Mouse (Mus musculus): ENCODE data around the gene Slc22a22. TPM values are rescaled to one million over a fixed set of nuclear protein-coding genes. Genes with fewer than 3 reads are reported as not detected.
"Not testable (repeated sequence)": the region's sequence is repeated elsewhere in the genome, so short reads cannot be mapped to it uniquely, and the experiment has no call there.

The Slc22a22 gene
- total RNA-seq, 2 experiments from 2014 or later = not detected

DNA sequence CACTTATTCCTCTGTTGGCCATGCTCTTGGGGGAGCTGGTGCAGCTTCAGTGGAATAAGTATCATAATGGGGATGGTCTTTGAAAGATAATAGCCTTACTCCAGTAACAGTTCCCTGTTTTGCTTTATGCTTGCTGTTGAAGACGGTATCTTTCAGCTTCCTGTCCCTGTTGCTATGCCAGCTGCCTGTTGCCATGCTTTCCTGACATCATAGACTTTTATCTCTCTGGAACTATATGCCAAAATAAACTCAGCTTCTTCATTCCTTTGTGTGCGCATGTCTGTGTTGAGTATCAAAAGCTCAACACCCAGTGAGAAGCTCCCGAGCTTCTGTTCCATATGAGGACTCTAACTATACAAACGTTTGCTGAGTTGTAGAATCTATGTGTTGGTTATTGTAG lies 83.4 kb downstream of the Slc22a22 start:
- DNase-seq (ENCODE audit: low spot score in 2 of 2) = no peak

DNA sequence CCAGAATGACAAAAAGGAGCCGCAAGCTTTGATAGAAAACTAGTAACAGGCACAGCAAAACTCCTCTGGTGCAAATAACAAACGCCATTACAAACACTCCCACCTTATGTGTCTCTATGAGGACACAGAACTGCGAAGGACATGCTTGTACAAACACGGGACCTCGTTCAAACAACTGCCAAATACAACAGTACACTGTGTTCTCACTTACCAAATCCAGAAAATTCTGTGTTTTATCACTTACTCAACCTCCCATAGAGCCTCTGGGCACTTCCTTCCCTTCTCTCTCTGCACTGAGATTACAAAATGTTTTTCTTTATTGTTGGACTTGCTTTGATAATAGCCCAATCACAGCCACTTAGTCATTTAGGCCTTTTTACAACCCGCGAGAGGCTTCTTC lies 97.0 kb downstream of the Slc22a22 start:
- no peak for DNase-seq (ENCODE audit: low spot score in 2 of 2)

DNA sequence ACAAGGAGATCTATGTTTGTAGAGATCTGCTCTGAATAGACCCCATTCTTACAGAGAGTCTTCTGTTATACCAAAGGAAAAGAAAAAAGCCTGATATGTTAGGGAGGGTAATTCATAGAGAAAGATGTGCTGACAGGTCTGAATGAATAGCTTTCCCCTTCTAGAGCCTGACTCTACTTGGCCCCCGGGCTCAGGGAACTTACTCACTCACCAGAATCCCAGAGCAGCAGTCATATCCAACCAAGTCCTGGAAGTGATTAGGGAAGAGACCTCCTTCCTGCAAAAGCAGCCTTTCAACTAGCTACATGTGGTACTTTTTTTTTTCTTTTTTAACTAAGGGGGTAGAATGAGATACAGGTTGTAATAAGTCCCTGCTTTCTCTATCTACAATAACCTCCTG lies 111.0 kb downstream of the Slc22a22 start:
- no peak for DNase-seq (ENCODE audit: low spot score in 2 of 2)

DNA sequence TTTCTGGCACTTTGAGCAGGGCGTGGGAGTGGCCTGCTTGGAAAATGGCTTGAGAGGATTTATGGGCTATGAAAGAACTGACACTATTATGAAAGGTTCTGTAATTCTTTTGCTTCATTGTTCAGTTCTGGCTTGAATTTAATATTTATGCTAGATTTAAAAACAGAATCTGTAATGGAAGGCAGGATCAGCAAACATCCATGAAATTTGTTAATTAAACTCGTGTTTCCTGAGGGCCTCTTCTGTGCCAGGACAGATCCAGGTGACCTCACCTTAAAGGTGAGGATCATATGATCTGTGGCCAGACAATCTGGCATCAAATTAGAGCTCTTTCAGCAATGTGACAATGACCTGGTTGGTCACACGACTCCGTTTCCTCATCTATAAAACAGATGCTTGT lies 122.1 kb downstream of the Slc22a22 start:
- DNase-seq (ENCODE audit: low spot score in 2 of 2) = no peak

DNA sequence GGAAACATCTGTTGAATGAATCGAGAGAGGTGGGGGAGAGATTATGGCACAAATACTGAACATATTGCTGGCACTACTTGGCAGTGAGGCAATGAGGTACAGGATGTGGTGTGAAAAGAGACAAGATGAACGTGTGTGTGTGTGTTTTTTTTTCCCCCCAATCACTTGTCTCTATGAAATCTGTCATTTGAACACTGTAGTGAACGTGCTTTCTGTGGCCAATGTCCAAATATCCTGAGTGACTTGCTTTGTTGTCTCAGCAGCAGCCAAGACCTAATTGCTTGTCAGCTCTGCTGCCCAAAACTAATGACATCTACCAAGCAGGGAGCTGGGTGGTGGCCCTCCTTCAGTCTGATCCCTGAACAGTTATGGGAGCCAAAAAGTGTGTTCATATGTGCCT lies 136.9 kb downstream of the Slc22a22 start:
- DNase-seq (ENCODE audit: low spot score in 2 of 2) = no peak

DNA sequence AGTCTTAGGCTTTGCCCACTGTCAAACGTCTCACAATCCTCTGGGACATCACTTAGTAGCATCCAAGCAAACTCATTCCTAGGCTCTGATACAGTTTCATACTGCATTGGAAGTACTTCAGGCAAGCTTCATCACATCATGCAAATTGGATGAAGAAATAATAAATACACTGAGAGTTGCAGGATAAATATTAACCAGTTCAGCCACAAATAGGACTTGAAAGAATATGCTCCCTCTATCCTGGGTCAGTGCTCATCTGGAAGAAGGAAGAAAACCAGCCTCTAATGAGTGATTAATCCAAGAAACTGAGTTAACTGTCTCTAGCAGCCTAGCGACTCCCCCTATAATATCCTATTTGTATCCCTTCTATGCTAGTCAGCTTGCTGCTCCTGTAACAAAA lies 146.1 kb downstream of the Slc22a22 start:
- DNase-seq (ENCODE audit: low spot score in 2 of 2) = no peak

DNA sequence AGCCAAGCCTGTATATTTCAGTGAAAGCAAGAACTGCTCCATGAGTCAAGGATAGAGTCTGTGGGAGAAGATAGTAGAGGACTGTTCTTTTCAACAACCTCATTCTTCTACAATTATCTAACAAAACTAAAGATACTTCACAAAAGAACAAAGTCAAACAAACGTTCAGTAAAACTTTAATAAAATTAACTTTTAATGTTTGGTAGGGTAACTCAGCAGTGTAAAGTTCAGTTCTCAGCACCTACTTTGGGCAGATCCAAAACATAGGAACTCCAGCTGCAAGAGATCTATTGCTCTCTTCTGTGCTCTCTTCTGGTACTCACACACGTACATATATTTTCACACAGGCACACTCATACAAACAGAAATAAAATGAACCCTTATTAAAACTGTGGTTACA lies 159.4 kb downstream of the Slc22a22 start:
- no peak for DNase-seq (ENCODE audit: low spot score in 2 of 2)

DNA sequence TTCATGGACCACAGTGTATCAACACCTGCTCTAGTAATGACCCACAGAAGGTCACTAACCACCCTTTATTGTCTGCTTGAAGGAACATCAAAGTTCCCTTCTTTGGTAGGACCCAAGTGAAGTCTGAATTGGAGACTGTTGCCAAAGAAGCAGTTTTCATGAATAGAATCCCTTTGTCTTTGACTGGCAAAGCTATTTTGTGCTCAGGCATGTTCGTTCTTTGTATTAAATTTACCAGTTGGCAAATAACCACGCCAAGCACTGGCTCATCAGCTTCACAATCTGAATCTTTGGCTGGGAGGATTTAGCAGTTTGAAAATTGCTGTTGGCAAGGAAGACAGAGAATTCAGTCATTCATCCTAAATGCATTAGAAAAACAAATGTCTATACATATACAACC lies 160.9 kb downstream of the Slc22a22 start:
- no peak for DNase-seq (ENCODE audit: low spot score in 2 of 2)

DNA sequence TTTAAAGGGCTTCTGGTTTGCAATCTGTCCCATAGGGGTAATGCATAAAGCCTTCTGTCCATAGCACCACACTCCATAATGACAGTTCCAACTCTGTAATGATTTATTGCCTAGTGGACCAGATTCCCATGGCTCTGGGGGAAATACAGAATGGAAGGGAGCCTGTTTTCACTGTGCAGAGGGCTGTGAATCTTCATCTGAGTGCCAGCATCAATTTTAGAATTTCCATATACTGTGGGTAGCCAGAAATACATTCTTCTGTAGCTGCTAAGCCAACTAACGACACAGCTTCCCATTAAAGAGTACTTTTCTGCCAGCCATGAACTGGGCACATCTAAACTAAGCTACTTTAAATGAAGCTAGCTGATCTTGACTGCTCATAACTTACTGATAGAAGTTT lies 174.7 kb downstream of the Slc22a22 start:
- no peak for DNase-seq (ENCODE audit: low spot score in 2 of 2)

DNA sequence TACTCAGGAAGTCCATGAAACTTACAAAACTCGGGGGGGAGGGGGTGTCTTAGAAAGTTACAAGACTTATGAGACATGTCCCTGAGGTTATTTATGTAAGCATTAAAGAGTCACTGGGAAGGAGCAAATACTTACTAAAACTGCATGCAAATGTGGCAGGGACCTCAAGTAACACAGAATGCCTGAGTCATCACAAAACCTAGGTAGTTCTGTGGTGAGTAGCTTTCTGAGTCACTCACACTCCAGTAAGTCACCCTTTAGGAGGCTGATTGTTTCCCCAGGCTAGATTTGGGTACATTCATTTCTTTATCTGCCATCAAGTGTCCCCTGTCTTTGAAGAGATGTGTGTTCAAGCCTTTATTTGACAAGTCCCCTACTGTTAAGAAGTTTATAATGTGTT lies 198.9 kb downstream of the Slc22a22 start:
- DNase-seq (ENCODE audit: low spot score in 2 of 2) = no peak

DNA sequence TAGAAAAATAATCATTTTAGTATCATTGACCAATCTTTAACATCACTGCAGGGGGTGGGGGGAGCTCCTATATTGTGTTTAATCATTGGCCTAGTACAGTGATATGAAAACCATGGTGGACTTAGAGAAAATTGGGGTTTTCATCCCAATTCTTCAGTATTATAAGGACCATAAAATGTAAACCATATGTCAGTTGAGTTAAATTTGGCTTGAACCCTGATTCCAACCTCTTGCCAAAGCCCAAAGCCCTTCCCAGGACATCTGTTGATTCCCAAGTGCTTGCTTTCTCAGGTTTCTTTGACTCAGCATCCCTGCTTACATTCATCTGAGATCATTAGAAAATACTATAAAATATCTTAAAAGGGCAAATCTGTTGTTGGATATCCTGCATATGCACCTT lies 201.0 kb downstream of the Slc22a22 start:
- no peak for DNase-seq (ENCODE audit: low spot score in 2 of 2)

DNA sequence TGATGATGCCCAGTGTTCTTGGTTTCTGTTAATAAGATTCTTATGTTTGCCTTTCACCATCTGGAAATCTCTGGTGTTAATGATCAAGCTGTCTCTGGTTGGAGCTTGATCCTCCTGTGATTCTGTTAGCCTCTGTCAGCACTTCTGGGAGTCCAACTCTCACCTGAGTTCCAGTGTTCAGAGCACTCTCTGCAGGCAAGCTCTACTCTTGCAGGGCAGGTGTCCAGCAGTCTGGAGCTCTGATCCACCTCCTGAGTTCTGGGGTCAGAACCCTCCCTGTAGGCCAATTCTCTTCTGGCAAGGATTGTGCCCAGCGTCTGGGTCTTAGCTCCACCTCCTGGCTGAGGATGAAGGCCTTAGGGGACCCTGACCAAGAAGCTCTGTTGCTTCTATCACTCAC lies 237.4 kb downstream of the Slc22a22 start:
- not testable (repeated sequence) for DNase-seq (ENCODE audit: low spot score in 2 of 2)

DNA sequence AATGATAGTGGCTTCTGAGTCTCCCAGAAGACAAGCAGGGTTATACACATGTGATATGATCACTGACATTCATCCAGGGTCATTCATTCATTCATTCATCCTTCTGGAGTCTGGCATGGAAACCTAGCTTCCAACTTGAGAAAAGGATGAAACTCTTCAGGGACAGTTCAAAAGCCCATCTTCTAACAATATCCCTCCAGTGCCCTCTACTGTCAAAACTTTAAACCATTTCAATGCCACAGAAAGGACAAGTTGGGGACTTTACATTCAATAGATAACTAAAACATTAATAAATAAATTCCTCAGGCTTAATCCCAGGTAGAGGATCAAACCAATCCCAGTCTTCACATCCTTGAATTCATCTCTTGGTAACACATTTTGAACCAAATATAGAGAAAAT lies 247.0 kb downstream of the Slc22a22 start:
- no peak for DNase-seq (ENCODE audit: low spot score in 2 of 2)

DNA sequence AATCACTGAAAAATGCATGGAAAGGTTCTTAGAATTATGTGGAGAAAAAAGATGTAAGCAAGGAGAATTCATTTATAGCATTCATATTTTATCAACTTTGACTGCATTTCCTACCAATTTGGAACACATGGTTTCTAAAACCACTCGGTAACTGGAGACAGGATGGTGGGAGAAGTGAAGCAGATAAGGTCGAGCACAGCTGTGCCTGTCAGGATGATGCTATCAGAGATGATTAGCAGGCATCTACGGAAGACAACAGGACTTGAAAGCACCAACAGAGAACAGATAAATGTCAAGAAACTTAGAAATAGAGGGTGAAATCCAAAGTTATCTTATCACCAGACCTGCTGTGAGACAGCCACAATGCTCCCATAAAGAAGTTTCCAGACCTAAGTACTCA lies 272.1 kb downstream of the Slc22a22 start:
- no peak for DNase-seq (ENCODE audit: low spot score in 2 of 2)

DNA sequence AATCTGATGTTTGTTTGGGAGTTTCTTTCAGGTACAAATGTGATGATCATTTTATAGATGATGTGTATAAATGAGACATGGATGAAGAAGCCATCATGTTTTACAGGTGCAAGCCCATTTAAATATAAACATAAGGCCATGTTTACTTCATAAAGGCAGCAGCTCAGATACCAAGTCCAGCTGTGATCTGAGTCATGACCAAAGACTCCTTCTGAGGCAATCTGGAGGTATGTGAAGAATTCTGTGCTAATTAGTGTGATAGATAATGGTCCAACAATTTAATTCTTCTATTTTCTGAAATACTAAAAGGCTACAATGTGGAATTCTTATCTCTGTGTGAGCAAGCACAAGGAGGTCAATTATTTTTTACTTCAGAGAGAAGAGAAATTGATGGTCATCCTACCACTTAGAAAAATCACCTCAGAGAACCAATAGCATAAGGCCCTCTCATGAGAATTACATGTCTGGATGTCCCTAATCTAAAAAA lies 272.9 kb downstream of the Slc22a22 start:
- DNase-seq (ENCODE audit: low spot score in 2 of 2) = no peak

Data from gastrocnemius, postnatal 4 days (tissue).